Mouse (Mus musculus): ENCODE measurements around the gene Sdhb. TPM values are rescaled to one million over a fixed set of nuclear protein-coding genes. Genes with fewer than 3 reads are reported as not detected.

Gene Sdhb
- polyA plus RNA-seq, 1 experiment from 2014 or later, result 488 TPM

Other genes starting within 250 kb of the Sdhb start
- gene Padi6, start 218.6 kb upstream of the Sdhb start, polyA plus RNA-seq (2014; fragmentation: Nextera tagmentation; extraction: Ambion mirVana), result 0.07 TPM in 1 of 2 replicates, not detected in the other
- gene Padi4, start 187.0 kb upstream of the Sdhb start, polyA plus RNA-seq (2014; fragmentation: Nextera tagmentation; extraction: Ambion mirVana), result 2.2 TPM in 2 replicates
- gene Padi3, start 150.6 kb upstream of the Sdhb start, polyA plus RNA-seq (2014; fragmentation: Nextera tagmentation; extraction: Ambion mirVana), result 0.09 TPM in 1 of 2 replicates, not detected in the other
- gene Padi1, start 115.4 kb upstream of the Sdhb start, polyA plus RNA-seq (2014; fragmentation: Nextera tagmentation; extraction: Ambion mirVana), result 0.16 TPM in 1 of 2 replicates, not detected in the other
- gene Padi2, start 54.9 kb upstream of the Sdhb start, polyA plus RNA-seq (2014; fragmentation: Nextera tagmentation; extraction: Ambion mirVana), result 1.9 and 2.5 TPM in 2 replicates
- 33.3 and 40.0 TPM in 2 replicates for gene Atp13a2, start 25.7 kb downstream of the Sdhb start, polyA plus RNA-seq (2014; fragmentation: Nextera tagmentation; extraction: Ambion mirVana)
- 489 and 509 TPM in 2 replicates for gene Mfap2, start 49.2 kb downstream of the Sdhb start, polyA plus RNA-seq (2014; fragmentation: Nextera tagmentation; extraction: Ambion mirVana)
- 6.6 TPM in 2 replicates for gene Crocc, start 99.3 kb downstream of the Sdhb start, polyA plus RNA-seq (2014; fragmentation: Nextera tagmentation; extraction: Ambion mirVana)
- gene Necap2, start 117.2 kb downstream of the Sdhb start, polyA plus RNA-seq (2014; fragmentation: Nextera tagmentation; extraction: Ambion mirVana), result 59.7 and 60.0 TPM in 2 replicates
- 0.20 and 0.31 TPM in 2 replicates for gene Spata21, start 127.1 kb downstream of the Sdhb start, polyA plus RNA-seq (2014; fragmentation: Nextera tagmentation; extraction: Ambion mirVana)
- gene Szrd1, start 178.6 kb downstream of the Sdhb start, polyA plus RNA-seq (2014; fragmentation: Nextera tagmentation; extraction: Ambion mirVana), result 33.9 and 37.0 TPM in 2 replicates
- gene Fbxo42, start 186.7 kb downstream of the Sdhb start, polyA plus RNA-seq (2014; fragmentation: Nextera tagmentation; extraction: Ambion mirVana), result 25.9 and 26.0 TPM in 2 replicates